Mouse (Mus musculus) cerebellum, adult 9-11 months (tissue): ENCODE data around the gene Gm10337.
A peak's percentile ranks its signal among the peaks of the same experiment; 100 is the strongest.

ENCODE experiments used
- DNase-seq: peaks from one replicate; pipeline ENCODE4 v3.0.0; 2022

The Gm10337 gene

GRCm38 (mm10) chr15:102517976-102518858, 14.7 kb downstream of the Gm10337 start, which contains the start of gene Tarbp2:
TSS of gene Tarbp2 (plus strand) at chr15:102518192.
- peak; percentile 100 for DNase-seq

GRCm38 (mm10) chr15:102518859-102519201, 15.3 kb downstream of the Gm10337 start:
- DNase-seq = no peak

GRCm38 (mm10) chr15:102519211-102520141, 16.0 kb downstream of the Gm10337 start:
- peak; percentile 41 for DNase-seq

GRCm38 (mm10) chr15:102520416-102520815, 16.9 kb downstream of the Gm10337 start:
- DNase-seq = peak; percentile 77

- DNase-seq = peak; percentile 51
These were observed 18.0 kb downstream of the Gm10337 start for GRCm38 (mm10) chr15:102521480-102521879.

- peak; percentile 86 for DNase-seq
These were observed 21.5 kb downstream of the Gm10337 start, which contains the start of gene Npff for GRCm38 (mm10) chr15:102524892-102525485. TSS of gene Npff (minus strand) at chr15:102524942.

- peak; percentile 14 for DNase-seq
These were observed 22.8 kb downstream of the Gm10337 start for GRCm38 (mm10) chr15:102526111-102527002.

- DNase-seq = no peak
These were observed 24.4 kb downstream of the Gm10337 start for GRCm38 (mm10) chr15:102527936-102528335.

GRCm38 (mm10) chr15:102528396-102528795, 24.9 kb downstream of the Gm10337 start:
- DNase-seq = no peak

- no peak for DNase-seq
These were observed 27.0 kb downstream of the Gm10337 start for GRCm38 (mm10) chr15:102530566-102530965.

- peak; percentile 35 for DNase-seq
These were observed 28.1 kb downstream of the Gm10337 start for GRCm38 (mm10) chr15:102531586-102531985.

- DNase-seq = peak; percentile 86
These were observed 28.8 kb downstream of the Gm10337 start for GRCm38 (mm10) chr15:102532106-102532900.

- peak; percentile 38 for DNase-seq
These were observed 30.4 kb downstream of the Gm10337 start for GRCm38 (mm10) chr15:102533926-102534325.

GRCm38 (mm10) chr15:102544801-102545200, 41.3 kb downstream of the Gm10337 start:
- DNase-seq = peak; percentile 97

GRCm38 (mm10) chr15:102546246-102546645, 42.7 kb downstream of the Gm10337 start:
- DNase-seq = no peak

- DNase-seq = peak; percentile 99
These were observed 43.3 kb downstream of the Gm10337 start for GRCm38 (mm10) chr15:102546677-102547427.

GRCm38 (mm10) chr15:102547478-102547877, 44.0 kb downstream of the Gm10337 start:
- peak; percentile 96 for DNase-seq

GRCm38 (mm10) chr15:102552599-102552998, 49.1 kb downstream of the Gm10337 start:
- DNase-seq = no peak
